Mouse (Mus musculus): ENCODE data around the gene Scgb1a1. TPM values are rescaled to one million over a fixed set of nuclear protein-coding genes. Genes with fewer than 3 reads are reported as not detected.
A peak's percentile ranks its signal among the peaks of the same experiment; 100 is the strongest.

Gene Scgb1a1
- polyA plus RNA-seq, 1 experiment from 2014 or later: not detected

DNA sequence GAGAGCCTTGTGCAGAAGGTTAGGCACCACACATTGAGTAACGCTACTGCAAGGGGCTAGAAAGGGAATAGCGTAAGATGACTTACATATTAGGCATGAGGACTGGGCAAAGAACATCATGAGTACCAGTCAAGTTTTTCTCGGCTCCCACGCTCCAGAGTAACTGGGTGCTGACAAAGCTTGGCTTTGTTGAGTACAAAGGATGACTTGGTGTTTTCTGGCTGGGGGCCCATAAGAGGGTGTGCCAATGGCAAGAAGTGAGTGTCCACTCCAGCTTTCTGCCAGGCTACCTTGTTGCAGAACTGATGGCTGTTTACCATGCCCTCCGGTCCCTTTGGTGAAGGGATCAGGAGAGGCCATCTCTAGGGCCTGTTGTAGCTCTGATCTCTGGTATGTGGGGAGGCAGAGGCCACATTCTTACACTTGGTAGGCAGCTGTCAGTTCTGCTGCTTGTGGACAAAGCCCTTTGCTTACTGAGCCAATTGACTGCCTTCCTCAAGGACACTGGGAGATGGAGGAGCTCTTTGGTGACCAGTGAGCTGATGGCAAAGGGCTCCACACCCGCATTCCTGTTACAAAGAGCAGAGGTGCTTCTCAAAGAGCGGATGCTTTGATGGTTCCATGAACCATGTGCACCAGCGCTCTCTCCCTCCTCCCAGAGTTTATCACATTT, 26.4 kb downstream of the Scgb1a1 start:
- no peak overlapping the region for H3K9ac ChIP-seq (ENCODE audit: low read depth, low read length)
- ATAC-seq: no peak
- no peak overlapping the region for H3K4me3 ChIP-seq (ENCODE audit: low read length)
- H3K4me2 ChIP-seq (ENCODE audit: low read depth, low read length): no peak overlapping the region
- WGBS: 87% methylated on average over 8 of the region's 8 CpGs
- H3K4me1 ChIP-seq (ENCODE audit: control insufficient read depth, insufficient read depth, low read length): peaks cover 13% of the 10 kb centered on the region
- H3K36me3 ChIP-seq (ENCODE audit: control insufficient read depth, insufficient read depth, low read length): no peaks in the 10 kb centered on the region
- no peak overlapping the region for H3K27ac ChIP-seq (ENCODE audit: low read length)
- H3K9me3 ChIP-seq (ENCODE audit: control insufficient read depth, low read length): no peaks in the 10 kb centered on the region
- H3K27me3 ChIP-seq (replicated peaks; ENCODE audit: control insufficient read depth, insufficient read depth, low read length): no peaks in the 10 kb centered on the region

DNA sequence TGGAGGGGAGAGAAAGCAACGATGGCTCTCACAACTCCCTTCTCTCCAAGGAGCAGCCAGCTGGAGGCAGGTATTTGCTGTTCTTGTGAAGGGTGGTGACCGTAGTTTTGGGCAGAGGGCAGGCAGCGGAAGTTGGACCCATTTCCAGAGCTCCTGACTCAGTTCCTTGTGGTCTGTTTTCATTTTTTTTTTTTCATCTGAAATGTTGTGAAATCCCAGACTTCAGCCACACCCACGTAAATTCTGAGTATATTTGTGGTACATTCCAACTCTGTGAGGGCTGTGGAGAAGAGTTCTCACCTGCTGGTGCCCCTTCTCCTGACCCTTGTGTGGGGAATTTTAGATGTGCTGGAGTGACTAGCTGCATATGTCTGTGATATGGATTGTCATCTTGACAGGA, 27.7 kb downstream of the Scgb1a1 start:
- Histone ChIP-seq H3K9ac (ENCODE audit: low read depth, low read length) (no peak overlapping the region), H3K9me3 (ENCODE audit: control insufficient read depth, low read length) (no peaks in the 10 kb centered on the region), H3K4me3 (ENCODE audit: low read length) (no peak overlapping the region), H3K4me1 (ENCODE audit: control insufficient read depth, insufficient read depth, low read length) (peaks cover 3% of the 10 kb centered on the region; the same call in 1 of the 2 replicates), H3K36me3 (ENCODE audit: control insufficient read depth, insufficient read depth, low read length) (no peaks in the 10 kb centered on the region), H3K27me3 (replicated peaks; ENCODE audit: control insufficient read depth, insufficient read depth, low read length) (no peaks in the 10 kb centered on the region), H3K4me2 (ENCODE audit: low read depth, low read length) (no peak overlapping the region), H3K27ac (ENCODE audit: low read length) (no peak overlapping the region)
- WGBS: 70% methylated on average over 4 of the region's 4 CpGs
- ATAC-seq: no peak

DNA sequence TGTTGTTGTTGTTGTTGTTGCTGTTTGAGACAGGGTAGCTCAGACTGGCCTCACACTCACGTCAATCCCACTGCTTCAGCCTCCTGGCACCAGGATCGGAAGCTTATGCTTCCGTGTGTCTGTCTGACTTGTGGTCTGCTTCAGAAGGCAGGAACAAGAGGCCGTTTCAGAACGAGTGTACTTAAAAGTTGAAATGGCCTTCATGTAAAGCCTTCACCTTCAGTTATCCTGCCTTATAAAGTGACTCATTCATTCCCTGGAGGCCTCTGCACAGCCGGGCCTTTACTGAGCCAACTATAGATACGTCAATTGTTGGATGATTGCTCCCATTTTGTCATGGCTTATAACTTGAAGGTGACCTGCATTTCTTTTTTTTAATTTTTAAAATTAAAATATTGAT, 28.4 kb downstream of the Scgb1a1 start:
- Histone ChIP-seq H3K36me3 (ENCODE audit: control insufficient read depth, insufficient read depth, low read length) (no peaks in the 10 kb centered on the region), H3K27me3 (replicated peaks; ENCODE audit: control insufficient read depth, insufficient read depth, low read length) (no peaks in the 10 kb centered on the region), H3K4me2 (ENCODE audit: low read depth, low read length) (no peak overlapping the region), H3K27ac (ENCODE audit: low read length) (no peak overlapping the region), H3K4me1 (ENCODE audit: control insufficient read depth, insufficient read depth, low read length) (peaks cover 3% of the 10 kb centered on the region; the same call in 1 of the 2 replicates), H3K4me3 (ENCODE audit: low read length) (no peak overlapping the region), H3K9me3 (ENCODE audit: control insufficient read depth, low read length) (no peaks in the 10 kb centered on the region), H3K9ac (ENCODE audit: low read depth, low read length) (no peak overlapping the region)
- WGBS: 70% methylated on average over 7 of the region's 7 CpGs
- ATAC-seq: no peak

DNA sequence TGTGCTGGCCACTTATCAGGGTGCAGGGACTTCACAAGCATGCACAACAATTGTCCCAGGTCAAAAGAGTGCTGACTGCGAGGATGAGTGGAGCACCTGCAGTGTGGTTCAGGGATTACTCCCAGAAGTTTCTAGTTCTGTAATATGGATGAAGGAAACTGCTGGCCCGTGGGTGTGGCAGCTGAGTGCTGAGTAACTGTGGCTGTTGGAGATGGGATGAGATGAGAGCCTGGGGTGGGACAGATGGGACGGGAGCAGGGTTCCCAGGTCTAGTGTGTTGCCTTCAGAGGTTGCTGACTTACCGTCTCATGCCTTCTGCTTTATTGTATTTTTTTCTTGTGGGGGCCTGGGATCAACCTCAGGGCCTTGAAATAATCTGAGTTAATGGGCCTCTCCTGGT, 28.8 kb downstream of the Scgb1a1 start:
- Histone ChIP-seq H3K36me3 (ENCODE audit: control insufficient read depth, insufficient read depth, low read length) (no peaks in the 10 kb centered on the region), H3K4me1 (ENCODE audit: control insufficient read depth, insufficient read depth, low read length) (peaks cover 3% of the 10 kb centered on the region; the same call in 1 of the 2 replicates), H3K27ac (ENCODE audit: low read length) (no peak overlapping the region), H3K9me3 (ENCODE audit: control insufficient read depth, low read length) (no peaks in the 10 kb centered on the region), H3K4me3 (ENCODE audit: low read length) (no peak overlapping the region), H3K27me3 (replicated peaks; ENCODE audit: control insufficient read depth, insufficient read depth, low read length) (no peaks in the 10 kb centered on the region), H3K4me2 (ENCODE audit: low read depth, low read length) (no peak overlapping the region), H3K9ac (ENCODE audit: low read depth, low read length) (no peak overlapping the region)
- 83% methylated on average over 4 of the region's 4 CpGs for WGBS
- ATAC-seq: no peak

DNA sequence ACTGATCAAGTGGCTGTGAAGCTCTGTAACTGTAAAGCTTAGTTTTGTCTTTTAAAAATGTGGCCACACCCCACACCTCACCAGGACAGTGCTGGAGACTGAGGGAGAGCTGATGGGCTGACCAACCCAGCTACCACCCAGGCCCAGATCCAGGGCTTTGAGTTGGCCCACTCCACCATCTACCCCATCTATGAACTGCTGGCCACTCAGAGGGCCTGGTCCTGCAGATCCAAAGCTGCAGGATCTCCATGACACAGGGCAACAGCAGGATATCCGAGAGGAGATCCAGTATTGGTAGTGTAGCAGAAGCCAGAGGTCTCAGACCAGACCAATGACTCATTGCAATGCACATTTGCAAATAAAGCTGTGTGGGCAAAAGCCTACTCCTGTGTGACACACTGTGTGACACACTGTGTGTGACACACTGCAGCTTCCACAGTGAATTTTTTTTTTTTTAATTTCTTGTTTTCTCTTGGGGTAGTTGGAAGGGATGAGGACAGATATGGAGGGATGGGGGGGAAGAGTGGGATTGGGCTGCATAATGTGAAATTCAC, 29.4 kb downstream of the Scgb1a1 start:
- no peak overlapping the region for H3K27ac ChIP-seq (ENCODE audit: low read length)
- no peaks in the 10 kb centered on the region for H3K27me3 ChIP-seq (replicated peaks; ENCODE audit: control insufficient read depth, insufficient read depth, low read length)
- peaks cover 7% of the 10 kb centered on the region for H3K4me1 ChIP-seq (ENCODE audit: control insufficient read depth, insufficient read depth, low read length)
- 91% methylated on average over 1 of the region's 1 CpGs for WGBS
- no peak overlapping the region for H3K4me2 ChIP-seq (ENCODE audit: low read depth, low read length)
- no peaks in the 10 kb centered on the region for H3K9me3 ChIP-seq (ENCODE audit: control insufficient read depth, low read length)
- no peak overlapping the region for H3K4me3 ChIP-seq (ENCODE audit: low read length)
- H3K9ac ChIP-seq (ENCODE audit: low read depth, low read length): no peak overlapping the region
- H3K36me3 ChIP-seq (ENCODE audit: control insufficient read depth, insufficient read depth, low read length): no peaks in the 10 kb centered on the region
- ATAC-seq: no peak

DNA sequence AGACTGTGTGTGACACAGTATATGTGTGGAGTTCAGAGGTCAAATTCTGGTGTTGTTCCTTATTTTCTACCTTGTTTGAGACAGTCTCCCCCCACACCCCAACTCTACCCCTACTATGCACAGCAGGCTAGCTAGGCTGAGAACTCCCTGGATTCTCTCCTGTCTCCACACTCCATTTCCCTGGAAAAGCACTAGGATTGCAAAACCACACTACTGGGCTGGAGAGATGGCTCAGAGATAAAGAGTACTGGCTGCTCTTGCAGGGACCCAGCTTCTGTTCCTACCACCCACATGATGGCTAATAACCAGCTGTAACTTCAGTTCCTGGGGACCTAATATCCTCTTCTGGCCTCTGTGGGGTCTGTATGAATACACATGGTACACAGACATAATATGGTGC, 30.1 kb downstream of the Scgb1a1 start:
- Histone ChIP-seq H3K27me3 (replicated peaks; ENCODE audit: control insufficient read depth, insufficient read depth, low read length) (no peaks in the 10 kb centered on the region), H3K4me1 (ENCODE audit: control insufficient read depth, insufficient read depth, low read length) (peaks cover 14% of the 10 kb centered on the region), H3K27ac (ENCODE audit: low read length) (no peak overlapping the region), H3K4me2 (ENCODE audit: low read depth, low read length) (no peak overlapping the region), H3K36me3 (ENCODE audit: control insufficient read depth, insufficient read depth, low read length) (no peaks in the 10 kb centered on the region), H3K4me3 (ENCODE audit: low read length) (no peak overlapping the region), H3K9me3 (ENCODE audit: control insufficient read depth, low read length) (no peaks in the 10 kb centered on the region), H3K9ac (ENCODE audit: low read depth, low read length) (no peak overlapping the region)
- no peak for ATAC-seq

DNA sequence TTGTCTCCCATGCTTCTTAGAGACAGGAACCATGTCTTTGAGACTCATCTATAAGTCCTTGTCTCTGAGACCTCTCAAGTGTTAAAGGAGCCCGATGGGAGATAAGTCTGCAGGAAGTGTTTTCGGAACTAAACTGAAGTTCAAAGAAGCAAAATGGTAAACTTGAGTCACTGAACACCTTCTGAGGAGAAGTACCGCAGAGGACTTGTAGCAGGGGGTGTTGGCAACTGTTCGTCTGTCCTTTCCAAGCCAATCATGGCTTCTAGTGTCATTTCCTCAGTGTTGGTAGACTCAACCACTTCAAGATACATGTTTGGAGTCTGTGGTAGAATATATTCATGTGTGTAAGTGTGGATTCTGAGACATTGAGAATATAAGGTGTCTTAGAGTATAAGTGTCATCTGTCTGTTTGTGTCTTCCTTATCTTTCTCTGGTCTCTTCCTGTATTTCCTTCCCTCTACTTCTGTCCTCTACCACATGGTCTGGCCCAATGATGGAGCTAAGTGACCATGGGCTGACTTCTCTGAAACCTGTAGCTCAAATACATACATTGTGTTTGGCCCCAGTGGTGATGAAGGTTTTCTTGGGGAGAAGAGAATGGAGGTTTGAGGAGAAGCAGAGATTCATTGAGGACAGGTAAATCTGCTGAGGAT, 31.9 kb downstream of the Scgb1a1 start:
- Histone ChIP-seq H3K9me3 (ENCODE audit: control insufficient read depth, low read length) (no peaks in the 10 kb centered on the region), H3K4me1 (ENCODE audit: control insufficient read depth, insufficient read depth, low read length) (peaks cover 11% of the 10 kb centered on the region), H3K27me3 (replicated peaks; ENCODE audit: control insufficient read depth, insufficient read depth, low read length) (no peaks in the 10 kb centered on the region), H3K9ac (ENCODE audit: low read depth, low read length) (no peak overlapping the region), H3K36me3 (ENCODE audit: control insufficient read depth, insufficient read depth, low read length) (no peaks in the 10 kb centered on the region), H3K4me2 (ENCODE audit: low read depth, low read length) (no peak overlapping the region), H3K4me3 (ENCODE audit: low read length) (no peak overlapping the region), H3K27ac (ENCODE audit: low read length) (no peak overlapping the region)
- 88% methylated on average over 4 of the region's 4 CpGs for WGBS
- ATAC-seq: no peak

DNA sequence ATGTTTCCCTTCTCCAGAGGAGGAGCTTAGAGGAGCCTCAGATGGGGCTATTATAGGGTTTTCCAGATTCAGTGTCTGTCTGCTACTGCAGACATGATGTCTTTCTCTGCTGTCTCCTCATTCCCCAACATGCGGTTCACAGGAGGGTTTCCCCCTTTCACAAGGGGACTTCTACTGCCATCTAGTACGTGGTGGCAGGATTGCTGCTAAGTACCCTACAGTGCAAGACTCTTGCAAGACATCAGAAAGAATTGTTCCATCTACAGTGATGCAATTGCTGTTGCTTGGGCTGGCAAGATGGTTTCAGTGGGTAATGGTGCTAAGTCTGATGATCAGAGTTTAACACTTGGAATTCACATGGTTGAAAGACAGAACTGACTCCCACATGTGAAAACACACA, 32.6 kb downstream of the Scgb1a1 start:
- Histone ChIP-seq H3K4me2 (ENCODE audit: low read depth, low read length) (no peak overlapping the region), H3K9me3 (ENCODE audit: control insufficient read depth, low read length) (no peaks in the 10 kb centered on the region), H3K4me3 (ENCODE audit: low read length) (no peak overlapping the region), H3K9ac (ENCODE audit: low read depth, low read length) (no peak overlapping the region), H3K4me1 (ENCODE audit: control insufficient read depth, insufficient read depth, low read length) (peaks cover 11% of the 10 kb centered on the region), H3K27me3 (replicated peaks; ENCODE audit: control insufficient read depth, insufficient read depth, low read length) (no peaks in the 10 kb centered on the region), H3K36me3 (ENCODE audit: control insufficient read depth, insufficient read depth, low read length) (no peaks in the 10 kb centered on the region), H3K27ac (ENCODE audit: low read length) (no peak overlapping the region)
- ATAC-seq: 0 out of 2 replicates have a peak, but pooled peaks have one; percentile 19
- WGBS: 22% methylated on average over 2 of the region's 2 CpGs

DNA sequence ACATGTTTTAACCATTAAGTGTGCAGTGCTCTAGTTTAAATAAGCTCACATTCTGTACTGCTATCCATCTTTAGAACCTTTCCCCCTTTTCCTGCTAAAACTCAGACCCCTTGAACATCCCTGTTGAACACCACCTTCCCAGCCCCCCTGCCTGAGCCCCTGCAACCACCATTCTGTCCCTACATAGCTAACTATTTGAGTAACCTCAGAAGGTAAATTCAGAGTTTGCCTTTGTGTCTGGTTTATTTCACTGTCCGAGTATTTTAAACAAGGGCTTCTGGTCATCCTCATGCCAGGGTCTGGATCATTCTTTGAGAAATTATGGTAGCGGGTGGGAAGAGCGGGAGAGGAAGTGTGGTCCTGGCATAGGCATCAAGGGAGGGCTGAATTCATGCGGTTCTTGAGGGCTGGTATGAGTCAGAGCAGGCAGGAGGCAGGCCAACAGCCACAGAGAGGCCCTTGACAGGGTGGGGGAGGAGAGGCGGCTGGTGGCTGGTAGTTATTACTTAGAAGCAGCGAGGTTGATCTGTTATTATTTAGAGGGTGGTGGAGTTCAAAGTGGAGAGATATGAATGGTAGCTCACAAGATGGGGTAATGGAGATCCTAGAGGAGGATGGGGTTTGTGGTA, 34.8 kb downstream of the Scgb1a1 start:
- Histone ChIP-seq H3K27ac (ENCODE audit: low read length) (peak overlapping the region; percentile 11), H3K4me2 (ENCODE audit: low read depth, low read length) (no peak overlapping the region), H3K4me1 (ENCODE audit: control insufficient read depth, insufficient read depth, low read length) (peaks cover 12% of the 10 kb centered on the region), H3K9ac (ENCODE audit: low read depth, low read length) (no peak overlapping the region), H3K27me3 (replicated peaks; ENCODE audit: control insufficient read depth, insufficient read depth, low read length) (no peaks in the 10 kb centered on the region), H3K9me3 (ENCODE audit: control insufficient read depth, low read length) (no peaks in the 10 kb centered on the region), H3K4me3 (ENCODE audit: low read length) (no peak overlapping the region), H3K36me3 (ENCODE audit: control insufficient read depth, insufficient read depth, low read length) (no peaks in the 10 kb centered on the region)
- ATAC-seq: peak; percentile 82
- 32% methylated on average over 6 of the region's 6 CpGs for WGBS
